In the genomic region with DNA sequence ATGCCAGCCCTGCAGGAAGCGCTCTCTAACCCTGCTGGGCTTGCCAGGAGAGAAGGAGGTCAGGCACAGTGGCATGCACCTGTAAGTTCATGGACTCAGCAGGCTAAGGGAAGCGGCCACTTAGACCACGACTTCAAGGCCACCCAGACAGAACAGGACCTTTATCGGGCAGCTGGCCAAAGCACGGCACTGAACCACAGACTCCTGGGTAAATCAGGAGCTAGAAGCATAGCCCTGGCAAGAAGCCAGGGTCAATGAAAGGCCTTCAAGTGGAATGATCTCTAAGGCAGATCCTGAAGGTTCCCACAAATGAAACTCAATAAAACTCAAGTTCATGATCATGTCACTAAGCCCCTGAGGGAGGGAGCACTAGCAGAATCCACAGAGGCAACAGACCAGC, we compare ENCODE assay signal across 10 mouse cellular contexts. TPM values are rescaled to one million over a fixed set of nuclear protein-coding genes. Genes with fewer than 3 reads are reported as not detected.
DNase-seq lines count a peak whose midpoint lies in the region; ATAC-seq and TF ChIP-seq lines count a peak whose summit lies in the region.
"Had no signal": no experiment of that assay in that cellular context is flagged by ENCODE, and none has a peak within 500 bp of the region (broad histone marks: within the 10 kb centered on the region; RNA-seq: fewer than 3 reads in every experiment).

No protein-coding gene starts in this region.

- no peak overlapping the region for H3K4me3 ChIP-seq in hindbrain, embryonic 13.5 days
- no peak overlapping the region for H3K4me3 ChIP-seq in hindbrain, embryonic 10.5 days
- H3K4me3 ChIP-seq in liver, postnatal 0 days (ENCODE audit: low read depth, low read length), result no peak overlapping the region

- no peak for ATAC-seq in hindbrain, embryonic 13.5 days (ENCODE audit: low FRiP score)
- ATAC-seq in liver, postnatal 0 days, result no peak
- ATAC-seq: CD4-positive, CD25-positive, alpha-beta regulatory T cell, adult 4 months had no signal

- no peak overlapping the region for H3K4me2 ChIP-seq in hindbrain, embryonic 13.5 days
- H3K4me2 ChIP-seq in liver, postnatal 0 days (ENCODE audit: low read depth, low read length), result no peak overlapping the region

- DNase-seq in hindbrain, embryonic 10.5 days (ENCODE audit: low spot score), result no peak
- peak; percentile 77 for DNase-seq in 416B (ENCODE audit: low read depth)
- DNase-seq in adrenal gland, postnatal 25 days, result peak; percentile 59
- DNase-seq in kidney, postnatal 25 days, result peak; percentile 85 to 92
- no peak for DNase-seq in liver, postnatal 0 days
- DNase-seq in cerebellum, postnatal 36 days, result no peak
- no peak for DNase-seq in right cerebral cortex, postnatal 25 days
- DNase-seq: thymus, adult 18-20 months had no signal

- peaks cover 11% of the 10 kb centered on the region for H3K4me1 ChIP-seq in hindbrain, embryonic 13.5 days (replicated peaks)
- no peaks in the 10 kb centered on the region for H3K4me1 ChIP-seq in hindbrain, embryonic 10.5 days (replicated peaks)
- no peaks in the 10 kb centered on the region for H3K4me1 ChIP-seq in liver, postnatal 0 days (ENCODE audit: insufficient read depth)

- H3K36me3 ChIP-seq in hindbrain, embryonic 13.5 days, result peaks cover 60% of the 10 kb centered on the region
- peaks cover 89% of the 10 kb centered on the region for H3K36me3 ChIP-seq in hindbrain, embryonic 10.5 days
- peaks cover 23% of the 10 kb centered on the region for H3K36me3 ChIP-seq in liver, postnatal 0 days (replicated peaks; ENCODE audit: insufficient read depth, low read length)

- 73% methylated on average over 5 of the region's 5 CpGs for WGBS in hindbrain, embryonic 13.5 days
- whole genome bisulfite sequencing in hindbrain, embryonic 10.5 days, result 82% methylated on average over 5 of the region's 5 CpGs
- WGBS in liver, postnatal 0 days (ENCODE audit: insufficient replicate concordance), result 65% methylated on average over 5 of the region's 5 CpGs

- H3K27ac ChIP-seq in hindbrain, embryonic 13.5 days, result no peak overlapping the region
- H3K27ac ChIP-seq in hindbrain, embryonic 10.5 days, result no peak overlapping the region
- no peak overlapping the region for H3K27ac ChIP-seq in liver, postnatal 0 days (ENCODE audit: low read depth)

- no peaks in the 10 kb centered on the region for H3K27me3 ChIP-seq in hindbrain, embryonic 13.5 days
- H3K27me3 ChIP-seq in hindbrain, embryonic 10.5 days (ENCODE audit: insufficient read depth, poor library complexity, severe bottlenecking), result no peaks in the 10 kb centered on the region
- H3K27me3 ChIP-seq in liver, postnatal 0 days (ENCODE audit: insufficient read depth, low read length), result no peaks in the 10 kb centered on the region

- TF ChIP-seq EP300 in liver, postnatal 0 days (IDR thresholded peaks at IDR 0.05; ENCODE audit: low read depth), result no peak

- TF ChIP-seq CTCF in liver, postnatal 0 days (IDR thresholded peaks at IDR 0.05; ENCODE audit: low read depth), result no peak

- H3K9me3 ChIP-seq in hindbrain, embryonic 13.5 days, result no peaks in the 10 kb centered on the region
- no peaks in the 10 kb centered on the region for H3K9me3 ChIP-seq in hindbrain, embryonic 10.5 days
- no peaks in the 10 kb centered on the region for H3K9me3 ChIP-seq in liver, postnatal 0 days (ENCODE audit: low read length)

- H3K9ac ChIP-seq in hindbrain, embryonic 13.5 days, result 0 out of 2 replicates have a peak overlapping the region, but pooled peaks have one; percentile 30
- H3K9ac ChIP-seq in liver, postnatal 0 days (replicated peaks), result no peak overlapping the region

RNA-seq across cellular contexts. Expression of a gene that starts 11.9 kb away (rescaled TPM):
- polyA plus RNA-seq in hindbrain, embryonic 13.5 days (2015; fragmentation: Nextera tagmentation; extraction: Ambion mirVana), result 19.9 and 20.4 TPM in 2 replicates
- polyA plus RNA-seq in hindbrain, embryonic 10.5 days (2016; fragmentation: Nextera tagmentation; extraction: Ambion mirVana), result 31.0 and 35.7 TPM in 2 replicates
- total RNA-seq in adrenal gland, postnatal 25 days (2021), result 25.4 and 29.6 TPM in 2 replicates
- 10.2 and 10.8 TPM in 2 replicates for polyA plus RNA-seq in liver, postnatal 0 days (2015; fragmentation: Nextera tagmentation; extraction: Ambion mirVana)

RNA-seq across cellular contexts. Expression of a gene that starts 19.1 kb away (rescaled TPM):
- polyA plus RNA-seq in hindbrain, embryonic 13.5 days (2015; fragmentation: Nextera tagmentation; extraction: Ambion mirVana), result 12.8 and 14.1 TPM in 2 replicates
- 6.8 and 9.3 TPM in 2 replicates for polyA plus RNA-seq in hindbrain, embryonic 10.5 days (2016; fragmentation: Nextera tagmentation; extraction: Ambion mirVana)
- total RNA-seq in adrenal gland, postnatal 25 days (2021), result 10.4 and 13.7 TPM in 2 replicates
- polyA plus RNA-seq in liver, postnatal 0 days (2015; fragmentation: Nextera tagmentation; extraction: Ambion mirVana), result 1.8 and 2.1 TPM in 2 replicates

Comparison
In these comparisons a context has a peak if more than half of its experiments do, and no peak if none do; other contexts are left out.
1. DNase-seq: peak in 416B (single experiment), adrenal gland, postnatal 25 days (single experiment) and kidney, postnatal 25 days (2 of 2); none in hindbrain, embryonic 10.5 days (single experiment), liver, postnatal 0 days (single experiment), cerebellum, postnatal 36 days (0 of 2) and right cerebral cortex, postnatal 25 days (single experiment).